Mouse (Mus musculus): Measurements from ENCODE around the gene Zbtb17.

Gene Zbtb17

GRCm38 (mm10) chr4:141458236-141458635 is 13.8 kb downstream of the Zbtb17 start:
- no peak for DNase-seq (ENCODE audit: low read depth, low spot score)

GRCm38 (mm10) chr4:141458888-141459287 is 14.4 kb downstream of the Zbtb17 start:
- DNase-seq (ENCODE audit: low read depth, low spot score) = no peak

GRCm38 (mm10) chr4:141459766-141460165 is 15.3 kb downstream of the Zbtb17 start:
- no peak for DNase-seq (ENCODE audit: low read depth, low spot score)

- no peak for DNase-seq (ENCODE audit: low read depth, low spot score)
Measured at GRCm38 (mm10) chr4:141460481-141460880, 16.0 kb downstream of the Zbtb17 start.

- DNase-seq (ENCODE audit: low read depth, low spot score) = no peak
Measured at GRCm38 (mm10) chr4:141461088-141461487, 16.6 kb downstream of the Zbtb17 start.

- DNase-seq (ENCODE audit: low read depth, low spot score) = no peak
Measured at GRCm38 (mm10) chr4:141461576-141461975, 17.1 kb downstream of the Zbtb17 start.

GRCm38 (mm10) chr4:141463472-141463871 is 19.0 kb downstream of the Zbtb17 start:
- no peak for DNase-seq (ENCODE audit: low read depth, low spot score)

GRCm38 (mm10) chr4:141464722-141465121 is 20.3 kb downstream of the Zbtb17 start:
- DNase-seq (ENCODE audit: low read depth, low spot score) = no peak

GRCm38 (mm10) chr4:141465512-141466288 is 21.2 kb downstream of the Zbtb17 start:
- DNase-seq (ENCODE audit: low read depth, low spot score) = no peak

- DNase-seq (ENCODE audit: low read depth, low spot score) = no peak
Measured at GRCm38 (mm10) chr4:141466289-141466795, 21.9 kb downstream of the Zbtb17 start.

GRCm38 (mm10) chr4:141466844-141467580 is 22.6 kb downstream of the Zbtb17 start:
- no peak for DNase-seq (ENCODE audit: low read depth, low spot score)

GRCm38 (mm10) chr4:141467581-141467927 is 23.1 kb downstream of the Zbtb17 start:
- DNase-seq (ENCODE audit: low read depth, low spot score) = no peak

GRCm38 (mm10) chr4:141468576-141468975 is 24.1 kb downstream of the Zbtb17 start:
- no peak for DNase-seq (ENCODE audit: low read depth, low spot score)

- DNase-seq (ENCODE audit: low read depth, low spot score) = no peak
Measured at GRCm38 (mm10) chr4:141469343-141469742, 24.9 kb downstream of the Zbtb17 start.

- DNase-seq (ENCODE audit: low read depth, low spot score) = no peak
Measured at GRCm38 (mm10) chr4:141471491-141471890, 27.0 kb downstream of the Zbtb17 start.

GRCm38 (mm10) chr4:141472641-141473321 is 28.3 kb downstream of the Zbtb17 start:
- DNase-seq (ENCODE audit: low read depth, low spot score) = no peak

GRCm38 (mm10) chr4:141474431-141474830 is 30.0 kb downstream of the Zbtb17 start:
- DNase-seq (ENCODE audit: low read depth, low spot score) = no peak

GRCm38 (mm10) chr4:141477681-141478102 is 33.2 kb downstream of the Zbtb17 start:
- peak; percentile 54 for DNase-seq (ENCODE audit: low read depth, low spot score)

GRCm38 (mm10) chr4:141478225-141478624 is 33.8 kb downstream of the Zbtb17 start:
- DNase-seq (ENCODE audit: low read depth, low spot score) = no peak

- no peak for DNase-seq (ENCODE audit: low read depth, low spot score)
Measured at GRCm38 (mm10) chr4:141478794-141479193, 34.3 kb downstream of the Zbtb17 start.

- DNase-seq (ENCODE audit: low read depth, low spot score) = no peak
Measured at GRCm38 (mm10) chr4:141479411-141479810, 35.0 kb downstream of the Zbtb17 start.

- no peak for DNase-seq (ENCODE audit: low read depth, low spot score)
Measured at GRCm38 (mm10) chr4:141484071-141484470, 39.6 kb downstream of the Zbtb17 start.

All from brain, embryonic 18.5 days (tissue).